Mouse (Mus musculus) adrenal gland, postnatal 4 days (tissue): ENCODE results near the gene Pnma5. TPM values are rescaled to one million over a fixed set of nuclear protein-coding genes. Genes with fewer than 3 reads are reported as not detected.
"Not testable (repeated sequence)": the region's sequence is repeated elsewhere in the genome, so short reads cannot be mapped to it uniquely, and the experiment has no call there.

Source experiments
- DNase-seq, 2 experiments: peaks; one replicate each; pipeline ENCODE4 v3.0.0; 2021 to 2022; ENCODE audit warnings: low spot score in 2 of 2, mixed read lengths in 2 of 2
- long read RNA-seq, 2 experiments: library from polyadenylated mRNA; stranded (forward); transcript quantifications; one replicate each; pipeline ENCODE4 v2.0.0; 2021
- total RNA-seq, 2 experiments: library from RNA; stranded (reverse); gene quantifications; 2 replicates each; pipeline ENCODE4 v1.2.3; 2021

Gene Pnma5
- total RNA-seq, result under 1 TPM in 1 of 2 experiments, not detected in 1; 0.20 TPM
- long read RNA-seq, experiment 1, result 0 reads
- long read RNA-seq, experiment 2, result 0 reads

- no peak for DNase-seq
Measured at GRCm38 (mm10) chrX:73037003-73037402, at the start of gene Pnma5. Gene Pnma5 (minus strand): TSS chrX:73037103.

GRCm38 (mm10) chrX:73082267-73083055, 45.6 kb upstream of the Pnma5 start, which contains the start of gene Xlr4a:
Gene Xlr4a (minus strand): TSS chrX:73082478.
- not testable (repeated sequence) for DNase-seq

- not testable (repeated sequence) for DNase-seq
Measured at GRCm38 (mm10) chrX:73066765-73067312, 29.9 kb upstream of the Pnma5 start.

GRCm38 (mm10) chrX:73064415-73064793, 27.5 kb upstream of the Pnma5 start, which contains the start of gene Pnma3:
Gene Pnma3 (plus strand): TSS chrX:73064787.
- no peak for DNase-seq

- DNase-seq, result no peak
Measured at GRCm38 (mm10) chrX:73063512-73064414, 26.9 kb upstream of the Pnma5 start.

GRCm38 (mm10) chrX:73062323-73062722, 25.4 kb upstream of the Pnma5 start:
- no peak for DNase-seq

GRCm38 (mm10) chrX:73061528-73061927, 24.6 kb upstream of the Pnma5 start:
- no peak for DNase-seq

- peak; percentile 71 to 80 for DNase-seq
Measured at GRCm38 (mm10) chrX:73053860-73054563, 17.1 kb upstream of the Pnma5 start.

- DNase-seq, result no peak
Measured at GRCm38 (mm10) chrX:73039666-73040065, 2.8 kb upstream of the Pnma5 start.

- DNase-seq, result no peak
Measured at GRCm38 (mm10) chrX:73038831-73039230, 1.9 kb upstream of the Pnma5 start.

GRCm38 (mm10) chrX:73012846-73013245, 24.1 kb downstream of the Pnma5 start:
- no peak for DNase-seq

GRCm38 (mm10) chrX:73007597-73008479, 29.1 kb downstream of the Pnma5 start:
- peak; percentile 58 to 85 for DNase-seq

GRCm38 (mm10) chrX:73005678-73006077, 31.2 kb downstream of the Pnma5 start:
- no peak for DNase-seq

GRCm38 (mm10) chrX:73003110-73003509, 33.8 kb downstream of the Pnma5 start:
- no peak for DNase-seq

- DNase-seq, result no peak
Measured at GRCm38 (mm10) chrX:72995542-72995941, 41.4 kb downstream of the Pnma5 start.

- no peak for DNase-seq
Measured at GRCm38 (mm10) chrX:72992291-72992919, 44.5 kb downstream of the Pnma5 start.

GRCm38 (mm10) chrX:72990581-72990980, 46.3 kb downstream of the Pnma5 start:
- DNase-seq, result no peak

GRCm38 (mm10) chrX:72988431-72988830, 48.5 kb downstream of the Pnma5 start:
- no peak for DNase-seq

- no peak for DNase-seq
Measured at GRCm38 (mm10) chrX:72987520-72987905, 49.4 kb downstream of the Pnma5 start.
